Mouse (Mus musculus) MEL-GATA-1-ER (cell line): ENCODE results near the gene Arhgap32.
"Not testable (repeated sequence)": the region's sequence is repeated elsewhere in the genome, so short reads cannot be mapped to it uniquely, and the experiment has no call there.

Experiments used
- DNase-seq: peaks from one replicate; pipeline ENCODE4 v3.0.0-alpha.2; 2012; ENCODE audit warnings: low read depth; ENCODE audit errors: extremely low read depth

Gene Arhgap32

DNA sequence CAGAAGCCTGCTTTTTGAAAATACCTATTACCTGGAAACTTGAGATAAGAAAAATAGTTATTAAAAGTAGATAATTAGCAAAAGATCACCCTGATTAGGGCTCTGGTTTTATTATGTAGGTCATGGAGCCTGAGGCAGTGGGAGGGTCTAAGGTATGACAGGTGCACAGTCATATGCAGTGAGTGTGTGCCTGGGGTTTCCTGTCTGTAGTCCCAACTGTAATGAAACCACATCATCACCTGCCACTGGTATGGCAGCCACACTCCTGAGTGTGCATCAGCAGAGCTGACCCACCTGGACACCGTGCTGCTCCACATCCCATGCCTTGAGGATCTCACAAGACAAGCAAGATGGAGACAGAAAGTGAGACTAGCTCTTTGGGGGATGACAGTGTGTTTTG lies at the start of gene Arhgap32:
Gene Arhgap32, plus strand, starts transcription at position 351 of the 400 bp plus-strand sequence.
- no peak for DNase-seq

DNA sequence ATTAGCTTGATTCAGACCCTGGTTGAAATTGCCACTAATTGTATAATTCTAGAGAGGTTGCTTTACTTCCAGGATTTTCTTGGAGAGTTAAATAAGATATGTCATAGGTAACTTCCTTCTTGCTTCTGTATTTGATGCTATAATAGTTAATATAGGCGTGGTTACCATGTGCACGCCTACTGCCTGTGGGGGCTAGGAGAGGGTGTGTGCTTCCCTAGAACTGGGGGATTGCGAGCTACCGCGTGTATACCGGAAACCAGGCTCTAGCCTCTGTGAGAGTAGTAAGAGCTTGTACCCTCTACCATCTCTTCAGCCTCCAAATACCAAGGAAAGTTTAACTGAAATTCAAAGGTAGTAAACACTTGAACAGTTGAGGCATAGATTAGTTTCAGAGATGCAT lies 43.2 kb upstream of the Arhgap32 start:
- DNase-seq = no peak

DNA sequence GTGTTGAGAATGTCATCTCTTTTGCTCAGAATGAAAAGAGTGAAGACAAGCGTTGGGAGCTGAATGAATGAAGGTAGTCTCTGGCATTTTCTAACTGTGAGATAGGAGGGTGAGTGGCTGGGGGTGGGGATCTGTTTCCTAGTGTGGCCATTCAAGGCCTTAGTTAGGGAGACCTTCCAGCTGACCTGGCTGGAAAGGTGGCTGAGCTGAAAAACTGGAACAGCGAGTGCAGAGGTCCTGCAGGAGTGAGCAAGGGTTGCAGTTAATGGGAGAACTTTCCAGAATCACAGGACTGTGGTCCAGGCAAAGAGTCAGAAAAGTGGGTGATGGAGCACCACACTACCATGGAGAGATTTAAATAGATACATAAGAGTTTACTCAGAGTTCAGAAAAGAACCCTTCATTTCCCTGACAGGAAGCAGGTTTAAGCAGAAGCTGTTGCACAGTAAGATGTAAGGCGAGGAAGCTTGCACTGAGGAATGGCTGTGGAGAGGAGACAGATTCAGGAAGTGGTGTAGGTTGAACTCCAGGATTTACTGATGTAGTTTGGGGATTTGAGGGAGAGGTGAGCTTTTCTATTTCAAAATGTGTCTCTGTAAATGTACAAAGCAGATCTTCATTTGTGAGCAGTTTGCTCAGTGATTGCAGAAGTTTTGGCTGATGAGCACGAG lies 27.7 kb upstream of the Arhgap32 start:
- DNase-seq = no peak

DNA sequence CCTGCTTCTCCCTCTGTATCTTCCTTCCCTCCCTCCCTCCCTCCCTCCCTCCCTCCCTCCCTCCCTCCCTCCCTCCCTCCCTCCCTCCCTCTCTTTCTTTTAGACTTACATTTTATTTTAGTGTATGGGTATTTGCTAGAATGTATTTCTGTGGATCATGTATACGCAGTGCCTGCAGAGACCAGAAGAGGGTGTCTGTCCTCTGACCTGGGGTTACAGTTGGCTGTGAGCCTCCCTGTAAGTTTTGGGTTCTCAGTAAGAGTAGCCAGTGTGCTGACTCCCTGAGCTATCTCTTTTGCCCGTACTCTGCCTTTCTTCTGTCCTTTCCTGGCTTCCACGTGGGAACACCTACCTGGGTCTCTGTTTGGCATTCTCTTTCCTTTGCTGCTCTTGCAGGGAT lies 27.1 kb upstream of the Arhgap32 start:
- no peak for DNase-seq

DNA sequence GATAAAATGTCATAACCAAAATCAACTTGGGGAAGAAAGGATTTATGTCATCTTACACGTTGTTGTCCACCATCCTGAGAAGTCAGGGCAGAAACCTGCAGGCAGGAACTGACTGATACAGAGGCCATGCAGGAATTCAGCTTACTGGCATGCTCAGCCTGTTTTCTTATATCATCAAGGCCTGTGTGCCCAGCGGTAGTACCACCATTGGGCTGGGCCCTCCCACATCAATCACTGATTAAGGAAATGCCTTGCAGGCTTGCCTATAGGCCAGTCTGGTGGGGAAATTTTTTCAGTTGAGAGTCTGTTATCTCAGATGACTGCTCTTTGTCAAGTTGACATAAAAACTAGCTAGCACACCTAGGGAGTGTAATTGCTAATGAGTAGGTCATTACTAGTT lies 22.5 kb upstream of the Arhgap32 start:
- DNase-seq = no peak

DNA sequence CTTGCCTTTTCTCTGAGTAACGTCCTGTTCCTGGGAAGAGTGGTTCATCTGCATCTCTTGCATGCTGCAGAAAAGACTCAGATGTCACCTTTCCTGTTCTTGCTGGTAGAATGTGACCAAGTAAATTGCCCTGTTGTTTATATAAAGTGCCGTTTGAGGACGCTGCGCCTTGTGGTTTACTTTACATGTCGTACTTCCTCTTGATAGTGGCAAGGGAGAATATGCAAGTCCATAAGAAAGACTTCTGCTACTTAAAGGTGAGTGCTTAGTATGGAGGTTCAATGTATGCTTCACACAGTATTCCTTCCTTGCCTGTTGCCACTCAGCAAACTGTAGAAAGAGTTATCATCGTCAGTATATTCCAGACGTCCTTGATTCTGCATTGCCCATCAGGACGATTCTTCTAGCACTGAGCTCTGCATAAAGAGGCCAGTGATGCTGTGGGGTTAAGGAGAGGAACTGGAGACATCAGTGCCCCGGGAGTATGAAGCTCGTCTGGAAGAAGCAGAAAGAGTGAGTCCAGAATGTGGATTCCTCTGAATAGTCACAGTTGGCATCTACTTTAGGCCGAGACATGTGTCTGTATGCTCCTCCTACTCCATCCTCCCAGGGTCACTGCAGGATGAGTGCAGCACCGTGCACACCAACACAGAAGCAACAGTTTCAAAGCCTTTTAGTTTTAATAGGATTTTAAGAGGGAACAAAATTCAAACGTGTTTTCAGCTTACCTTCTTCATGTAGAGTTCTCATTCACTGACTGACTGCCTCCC lies 21.4 kb upstream of the Arhgap32 start:
- peak; percentile 6 for DNase-seq

DNA sequence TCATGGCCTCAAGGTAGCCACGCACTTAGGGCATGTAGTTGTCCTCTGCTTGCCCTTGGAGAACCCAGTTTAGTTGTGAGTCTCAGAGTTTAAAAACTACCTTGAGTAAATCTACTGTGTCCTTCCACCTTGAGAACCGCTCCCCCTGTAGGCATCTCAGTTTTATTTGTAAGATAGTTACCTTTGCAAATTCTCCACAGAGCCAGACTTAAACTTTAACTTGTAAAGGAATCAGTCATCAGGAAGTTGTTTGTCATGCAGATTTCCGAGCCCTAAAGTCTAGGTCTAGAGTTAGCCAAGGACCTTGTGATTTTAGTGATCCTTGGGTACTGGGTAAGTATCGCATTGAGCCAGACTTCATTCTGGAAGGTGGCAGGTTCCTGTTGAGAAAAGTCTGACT lies 20.4 kb upstream of the Arhgap32 start:
- DNase-seq = no peak

DNA sequence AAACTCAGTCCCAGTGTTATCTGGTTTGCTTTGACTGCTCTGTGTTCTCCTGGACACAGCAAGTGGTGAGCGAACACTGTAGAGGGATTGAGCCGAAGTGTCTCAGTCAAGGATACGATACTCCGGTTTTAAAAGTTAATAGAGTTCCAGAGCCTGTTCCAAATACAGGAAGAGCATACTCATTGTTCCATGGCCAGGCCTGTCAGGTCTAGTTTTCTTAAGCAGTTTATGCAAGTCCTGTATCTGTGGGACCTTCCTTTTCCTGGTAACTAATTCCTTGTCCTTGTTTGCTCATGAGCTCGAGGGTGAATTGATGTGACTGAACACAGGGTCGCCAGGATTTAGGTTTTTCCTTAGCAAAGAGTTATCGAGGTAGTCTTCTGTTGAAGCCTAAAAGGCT lies 19.4 kb upstream of the Arhgap32 start:
- DNase-seq = no peak

DNA sequence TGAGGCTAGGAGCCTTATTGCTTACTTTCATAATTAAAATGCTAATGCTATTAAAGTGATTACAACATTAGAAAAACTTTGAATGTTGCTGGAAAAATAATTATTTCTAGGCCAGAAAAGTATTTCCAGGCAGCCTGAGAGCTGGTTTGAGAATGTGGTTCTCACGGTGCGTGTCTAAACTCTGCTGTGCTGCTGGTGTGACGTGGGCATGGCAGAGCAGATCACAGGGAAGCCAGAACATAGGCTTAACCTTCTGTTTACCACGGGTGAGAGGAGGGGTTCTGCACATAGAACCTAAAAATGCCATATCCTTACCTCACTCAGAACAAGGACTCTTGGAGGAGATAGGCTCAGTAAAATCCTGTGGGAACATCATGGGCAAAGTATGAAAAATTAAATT lies 18.8 kb upstream of the Arhgap32 start:
- DNase-seq = no peak

DNA sequence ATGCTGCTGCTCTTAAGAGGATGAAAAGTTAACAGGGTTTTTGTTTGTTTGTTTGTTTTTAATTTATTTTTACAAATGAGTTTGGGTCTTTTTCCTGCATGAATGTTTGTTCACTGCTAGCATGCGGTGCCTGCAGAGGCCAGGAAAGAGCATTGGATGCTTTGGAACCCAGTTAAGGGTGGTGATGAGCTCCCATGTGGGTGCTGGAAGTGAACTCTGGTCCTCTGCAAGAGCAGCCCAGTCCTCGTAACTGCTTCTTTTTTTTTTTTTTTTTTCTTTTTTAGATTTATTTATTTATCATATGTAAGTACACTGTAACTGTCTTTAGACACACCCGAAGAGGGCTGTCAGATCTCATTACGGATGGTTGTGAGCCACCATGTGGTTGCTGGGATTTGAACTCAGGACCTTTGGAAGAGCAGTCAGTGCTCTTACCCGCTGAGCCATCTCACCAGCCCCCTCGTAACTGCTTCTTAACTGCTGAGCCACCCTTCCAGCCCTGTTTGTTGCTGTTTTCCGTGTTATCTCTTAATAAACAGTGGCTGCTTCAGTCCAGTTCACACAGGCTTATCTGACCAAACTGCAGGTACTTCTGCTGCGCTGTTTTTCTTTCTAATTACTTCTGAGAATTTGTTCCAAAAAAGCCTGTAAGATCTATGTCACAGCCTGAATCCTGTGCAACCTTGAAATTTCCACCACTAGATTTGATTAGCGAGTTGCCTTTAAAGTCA lies 17.3 kb upstream of the Arhgap32 start:
- no peak for DNase-seq

DNA sequence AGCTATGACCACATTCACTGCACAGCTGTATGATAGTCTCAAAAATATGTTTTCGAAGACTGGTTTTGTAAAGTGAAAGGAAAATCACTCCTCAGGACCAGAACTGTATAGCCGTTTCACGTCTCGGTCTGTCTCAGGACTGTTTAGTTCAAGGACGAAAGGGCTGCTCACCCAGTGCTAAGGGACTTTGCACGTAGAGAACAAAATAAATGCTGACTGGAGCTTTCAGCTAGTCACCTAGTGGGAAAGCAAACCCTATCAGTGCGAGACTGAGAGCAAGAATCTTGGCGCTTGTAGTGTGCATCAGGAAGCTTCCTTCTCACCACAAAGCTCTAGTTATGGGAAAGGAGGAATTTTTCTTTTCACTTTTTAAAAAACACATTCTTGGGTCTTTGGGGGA lies 15.4 kb upstream of the Arhgap32 start:
- no peak for DNase-seq

DNA sequence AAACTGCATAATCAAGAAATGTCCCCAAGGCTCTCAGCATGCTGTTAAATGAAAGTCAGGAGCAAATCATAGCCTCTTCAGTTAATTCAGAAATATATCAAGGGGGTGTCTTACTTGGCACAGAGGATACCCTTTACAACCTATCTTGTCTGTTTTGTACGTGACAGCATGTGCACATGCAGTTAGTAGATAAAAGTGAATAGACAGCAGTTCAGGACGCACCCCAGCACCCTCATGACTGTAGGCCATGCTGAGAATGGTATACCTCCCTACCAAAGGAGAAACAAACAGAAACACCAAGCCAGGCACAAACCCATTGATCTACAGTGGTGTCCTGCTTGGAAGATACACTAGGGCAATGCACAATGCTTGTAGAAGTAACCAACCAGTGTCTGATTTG lies 14.4 kb upstream of the Arhgap32 start:
- DNase-seq = no peak

DNA sequence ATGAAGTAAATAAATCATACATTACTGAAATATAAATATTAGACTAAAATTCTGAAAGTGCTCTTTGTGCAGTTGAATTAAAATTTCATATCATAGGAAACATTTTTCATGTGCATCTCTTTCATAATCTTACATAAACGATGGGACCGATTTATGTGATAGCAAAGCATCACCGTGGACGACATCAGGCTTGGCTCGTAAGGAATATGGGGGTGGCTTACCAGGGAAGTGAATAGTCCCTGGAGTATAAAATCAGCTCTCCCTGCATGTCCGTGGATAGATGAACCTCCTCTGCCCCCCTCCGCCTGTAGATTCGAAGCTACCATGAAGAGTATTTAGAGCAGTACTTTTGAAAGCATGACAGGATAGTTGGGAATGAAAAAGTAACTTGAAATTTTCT lies 11.3 kb upstream of the Arhgap32 start:
- no peak for DNase-seq

DNA sequence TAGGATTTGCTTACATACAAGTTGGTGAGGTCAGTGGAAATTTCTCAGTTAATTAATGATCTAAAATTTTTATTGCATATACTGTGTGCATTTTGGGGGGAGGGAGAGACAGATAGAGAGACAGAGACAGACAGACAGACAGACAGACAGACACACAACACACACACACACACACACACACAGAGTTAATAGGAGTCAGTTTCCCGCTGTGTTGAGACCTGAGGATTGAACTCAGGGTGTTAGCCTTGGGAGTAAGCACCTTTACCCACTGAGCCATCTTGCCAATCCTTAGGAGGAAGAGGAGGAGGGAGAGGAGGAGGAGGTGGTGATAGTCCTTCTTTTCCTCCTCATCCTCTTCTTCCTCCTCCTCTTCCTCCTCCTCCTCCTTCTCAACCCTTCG lies 5.6 kb upstream of the Arhgap32 start:
- DNase-seq = no peak

DNA sequence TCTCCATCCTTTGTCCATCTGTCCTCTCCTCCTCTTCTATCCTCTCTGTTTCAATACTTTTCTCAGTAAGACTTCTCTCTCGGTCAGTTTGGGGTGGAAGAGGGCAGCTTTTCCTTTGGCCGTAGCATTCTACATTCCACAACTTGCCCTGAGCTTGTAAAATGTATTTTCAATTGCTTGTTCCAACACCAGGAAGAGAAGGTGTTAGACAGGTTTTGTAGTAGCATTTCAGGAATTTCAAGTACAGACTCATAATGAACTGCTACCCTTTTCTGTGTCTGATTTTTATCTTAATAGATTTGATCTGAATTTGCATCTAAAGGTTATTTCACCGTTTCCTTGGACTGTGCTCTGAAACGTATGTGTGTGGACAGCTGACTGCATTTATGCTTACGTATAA lies 336 bp downstream of the Arhgap32 start:
- no peak for DNase-seq

DNA sequence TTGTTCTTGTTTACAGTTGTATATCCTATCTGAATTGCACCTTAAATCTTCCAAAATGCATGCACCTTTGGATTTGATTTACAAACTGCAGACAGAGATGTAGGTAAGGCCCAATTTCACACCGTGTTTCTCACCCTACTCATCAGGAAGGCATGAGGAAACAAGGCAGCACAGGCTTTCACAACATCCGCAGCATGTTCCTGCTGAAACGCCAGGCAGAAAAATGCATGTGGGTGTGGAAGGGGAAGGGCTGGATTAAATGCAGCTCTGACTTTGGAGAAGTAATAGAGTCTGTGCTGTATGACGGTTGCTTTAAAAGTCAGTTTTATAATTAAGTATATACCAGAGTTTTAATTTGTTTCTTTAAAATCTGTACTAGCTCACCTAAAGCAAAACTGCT lies 1.9 kb downstream of the Arhgap32 start:
- DNase-seq = no peak

DNA sequence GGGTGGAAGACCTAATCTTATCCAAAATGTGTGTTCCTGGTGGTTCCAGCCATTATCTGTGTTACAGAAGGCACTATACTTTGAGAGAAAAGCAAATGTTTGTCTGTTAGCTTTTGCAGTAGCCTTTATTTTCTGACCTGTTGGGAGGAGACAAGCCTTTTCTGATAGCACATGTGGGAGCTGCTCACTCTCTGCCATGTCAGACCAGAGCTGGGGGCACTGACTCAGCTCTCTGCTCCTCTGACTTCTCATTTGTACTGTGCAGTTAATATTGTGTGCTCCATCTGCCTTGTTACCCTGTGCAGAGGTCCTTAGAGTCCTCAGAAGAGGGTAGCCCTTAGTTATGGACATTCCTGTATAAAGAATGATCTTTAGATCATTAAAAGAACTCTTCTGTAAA lies 2.5 kb downstream of the Arhgap32 start:
- DNase-seq = no peak

DNA sequence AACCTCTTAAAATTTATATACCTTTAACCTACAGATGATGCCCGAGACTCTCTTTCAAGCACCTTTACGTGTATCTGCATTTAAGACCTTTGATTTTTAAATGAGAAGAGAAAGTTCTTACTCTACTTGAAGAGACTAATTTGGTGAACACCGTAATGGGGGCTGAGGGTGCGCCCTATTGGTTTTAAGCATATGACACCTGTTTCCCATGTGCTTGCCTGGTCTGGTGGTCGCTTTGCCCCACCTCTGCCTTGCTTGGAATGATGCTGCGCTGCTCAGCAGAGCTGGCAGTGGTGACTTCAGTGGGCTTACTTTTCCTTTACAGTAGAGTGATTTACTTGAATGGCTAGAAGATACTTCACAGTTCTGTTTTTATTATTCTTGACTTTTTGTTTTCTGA lies 3.6 kb downstream of the Arhgap32 start:
- DNase-seq = no peak

DNA sequence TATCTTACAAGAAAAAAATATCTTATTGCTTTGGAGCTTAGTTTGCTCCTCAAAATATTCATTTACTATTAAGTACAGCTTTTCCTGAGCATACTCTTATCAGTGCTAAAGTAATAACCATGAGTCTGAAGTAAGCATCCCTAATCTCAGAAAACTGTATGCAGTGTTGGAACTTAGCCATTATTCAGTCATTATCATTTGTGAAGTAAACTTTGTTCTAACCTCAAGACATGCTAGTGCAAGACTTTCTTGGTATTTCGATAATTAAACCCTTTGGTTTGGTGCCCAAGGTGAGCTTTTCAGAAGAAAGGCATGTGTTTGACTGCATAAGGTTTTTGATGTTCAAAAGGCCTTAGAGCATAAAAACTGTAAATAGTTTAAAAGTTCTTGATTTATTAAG lies 4.2 kb downstream of the Arhgap32 start:
- peak; percentile 11 for DNase-seq

DNA sequence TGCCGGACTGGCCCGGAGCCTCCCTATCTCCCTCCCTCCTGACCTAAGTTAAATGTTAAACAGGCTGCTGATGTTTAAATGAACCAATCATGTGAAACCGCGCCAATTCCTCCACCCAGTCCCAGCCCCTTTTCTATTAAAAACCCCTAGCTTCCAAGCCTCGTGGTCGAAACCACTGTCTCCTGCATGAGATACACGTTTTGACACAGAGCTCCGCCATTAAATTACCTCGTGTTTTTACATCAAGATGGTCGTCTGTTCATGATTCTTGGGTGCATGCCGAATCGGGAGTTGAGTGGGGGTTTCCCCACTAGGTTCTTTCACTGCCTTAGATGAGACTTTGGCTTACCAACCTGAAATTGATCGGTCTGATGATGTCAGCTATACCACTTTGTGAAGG lies 5.3 kb downstream of the Arhgap32 start:
- DNase-seq = not testable (repeated sequence)

DNA sequence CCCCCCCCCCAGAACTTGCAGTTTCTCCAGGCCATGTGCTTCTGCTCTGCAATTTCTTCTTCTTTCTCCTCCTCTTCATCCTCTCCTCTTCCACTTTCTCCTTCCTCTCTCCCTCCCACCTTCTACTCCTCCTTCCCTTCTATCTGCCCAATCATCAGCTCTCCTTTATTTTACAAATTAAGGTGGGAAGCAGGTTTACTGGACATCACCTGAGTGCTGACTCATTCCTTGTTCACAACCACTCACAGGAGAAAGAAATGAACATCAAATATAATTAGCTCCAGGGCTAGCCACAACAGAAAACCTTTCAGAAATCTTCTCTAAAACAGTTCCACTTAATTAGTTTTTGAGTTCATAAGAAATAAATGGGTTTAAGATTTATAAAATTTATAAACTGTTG lies 20.3 kb downstream of the Arhgap32 start:
- no peak for DNase-seq

DNA sequence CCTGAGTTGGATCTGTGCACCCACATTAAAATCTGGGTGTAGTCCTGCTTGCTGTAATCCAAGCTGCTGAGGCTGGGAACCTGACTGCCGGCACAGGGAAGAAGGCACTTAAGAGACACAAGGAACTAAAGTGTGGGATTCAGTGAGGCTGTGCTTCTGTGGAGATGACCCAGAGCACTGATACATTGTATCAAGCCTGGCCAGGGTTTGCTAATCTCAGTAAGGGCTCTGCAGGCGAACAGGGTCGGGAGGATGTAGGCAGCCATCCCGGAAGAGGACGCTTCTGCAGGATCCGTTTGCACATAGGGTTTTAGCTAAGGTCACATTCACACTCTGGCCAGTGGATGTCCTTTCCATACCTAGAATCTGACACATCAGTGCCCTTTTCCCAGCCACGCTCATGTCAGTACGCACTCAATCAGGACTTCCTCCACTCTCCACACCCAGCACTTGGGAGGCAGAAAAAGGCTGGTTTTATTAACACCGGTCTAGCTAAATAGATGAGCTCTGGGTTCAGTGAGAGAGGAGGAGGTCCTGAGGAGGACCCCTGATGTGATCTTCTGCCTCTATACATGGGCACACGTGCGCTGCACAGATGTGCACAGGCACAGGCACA lies 20.9 kb downstream of the Arhgap32 start:
- DNase-seq = no peak
